Mouse (Mus musculus) ES-E14 (cell line): ENCODE measurements around the gene Stap1. TPM values are rescaled to one million over a fixed set of nuclear protein-coding genes. Genes with fewer than 3 reads are reported as not detected.

ENCODE experiments used
- DNase-seq: peaks from one replicate; pipeline ENCODE4 v3.0.0-alpha.2; 2013; ENCODE audit warnings: low read depth, low spot score
- H3K27ac ChIP-seq: 2 replicates; pipeline ENCODE4 v1.5.1; 2012; ENCODE audit warnings: low read depth, mild to moderate bottlenecking, low read length, moderate library complexity, mixed read lengths; ENCODE audit not compliant: poor library complexity, insufficient read depth, severe bottlenecking
- H3K36me3 ChIP-seq: 2 replicates; pipeline ENCODE4 v1.6.1; 2012; ENCODE audit warnings: mild to moderate bottlenecking, low read length, moderate library complexity, mixed read lengths; ENCODE audit not compliant: control insufficient read depth, poor library complexity, insufficient read depth, severe bottlenecking
- H3K4me1 ChIP-seq, 2 experiments: fragments of 150-350 bp in 1 of 2; sonication (generic) in 1 of 2; 2 replicates each; pipeline ENCODE4 v1.6.1; 2012; ENCODE audit warnings: low read length in 2 of 2, mild to moderate bottlenecking in 1 of 2, mixed read lengths in 1 of 2; ENCODE audit not compliant: control insufficient read depth in 2 of 2, insufficient read depth in 2 of 2, poor library complexity in 1 of 2
- H3K4me3 ChIP-seq, 2 experiments: fragments of 150-350 bp in 1 of 2; sonication (generic) in 1 of 2; 2 replicates each; pipeline ENCODE4 v1.5.1; 2012; ENCODE audit warnings: low read length in 2 of 2, low read depth in 1 of 2, mild to moderate bottlenecking in 1 of 2, mixed read lengths in 1 of 2; ENCODE audit not compliant: insufficient read depth in 1 of 2, poor library complexity in 1 of 2, severe bottlenecking in 1 of 2
- H3K9ac ChIP-seq: 2 replicates; pipeline ENCODE4 v1.6.1; 2012; ENCODE audit warnings: low read depth, mild to moderate bottlenecking, low read length, mixed read lengths; ENCODE audit not compliant: poor library complexity, insufficient read depth, severe bottlenecking
- H3K9me3 ChIP-seq: fragments of 150-350 bp; sonication (generic); 2 replicates; pipeline ENCODE4 v1.6.1; 2012; ENCODE audit warnings: low read depth, mild to moderate bottlenecking, low read length; ENCODE audit not compliant: control insufficient read depth, insufficient read depth
- CHD2 ChIP-seq: IDR thresholded peaks from 2 replicates; pipeline ENCODE4 v1.6.1; 2014; ENCODE audit warnings: mild to moderate bottlenecking, low read depth, low read length, inconsistent platforms
- HCFC1 ChIP-seq: IDR thresholded peaks from 2 replicates; pipeline ENCODE4 v1.6.1; 2012; ENCODE audit warnings: low read length, inconsistent platforms, borderline replicate concordance; ENCODE audit not compliant: insufficient read depth
- MAFK ChIP-seq: IDR thresholded peaks from 2 replicates; pipeline ENCODE4 v1.6.1; 2014; ENCODE audit warnings: mild to moderate bottlenecking, low read depth, low read length, inconsistent platforms; ENCODE audit not compliant: insufficient read depth
- ZC3H11A ChIP-seq: IDR thresholded peaks from 2 replicates; pipeline ENCODE4 v1.6.1; 2012; ENCODE audit warnings: low read depth, mild to moderate bottlenecking, inconsistent platforms, low read length, borderline replicate concordance
- ZNF384 ChIP-seq: IDR thresholded peaks from 2 replicates; pipeline ENCODE4 v1.6.1; 2012; ENCODE audit warnings: low read depth, low read length, inconsistent platforms
- in situ Hi-C, 2 experiments: fragments of 600-800 bp; cut with MboI; formaldehyde crosslinking; loops; one replicate each; pipeline ENCODE4 v1.15.1; 2025; ENCODE audit warnings: low sequenced_read_pairs in 2 of 2, inconsistent platforms in 1 of 2; ENCODE audit not compliant: unreplicated experiment in 2 of 2
- total RNA-seq: library from RNA; depleted of rRNA; stranded (reverse); fragments of 300-350 nt; gene quantifications from 2 replicates; pipeline ENCODE4 v1.2.3, GENCODE M21; 2012; rRNA removed

Stap1 gene
- 0.09 and 0.11 TPM in 2 replicates for total RNA-seq

GRCm38 (mm10) chr5:86071538-86071937, at the start of gene Stap1:
Gene Stap1 (plus strand): TSS chr5:86071746.
- TF ChIP-seq CHD2 = no peak
- Histone ChIP-seq H3K27ac (no peak within 1 kb of the TSS), H3K9me3 (no peaks in the 10 kb centered on the region), H3K4me1 (peaks cover 0 to 3% of the 10 kb centered on the region in 2 experiments; a peak in 1 of 4 replicates), H3K4me3 (no peak within 1 kb of the TSS), H3K9ac (no peak within 1 kb of the TSS), H3K36me3 (no peaks in the 10 kb centered on the region)
- in situ Hi-C loops = no loop called here
- DNase-seq = no peak

- H3K9ac ChIP-seq = no peak overlapping the region
- DNase-seq = no peak
- in situ Hi-C loops = no loop called here
- no peak overlapping the region for H3K27ac ChIP-seq
- H3K36me3 ChIP-seq = no peaks in the 10 kb centered on the region; the same call in 1 of the 2 replicates
- H3K9me3 ChIP-seq = no peaks in the 10 kb centered on the region
- TF ChIP-seq HCFC1 = no peak
- TF ChIP-seq MAFK = no peak
- no peak for TF ChIP-seq ZNF384
- no peak for TF ChIP-seq CHD2
- TF ChIP-seq ZC3H11A = no peak
- no peak overlapping the region for H3K4me3 ChIP-seq
- no peaks in the 10 kb centered on the region for H3K4me1 ChIP-seq
Measured at GRCm38 (mm10) chr5:86029820-86030219, 41.7 kb upstream of the Stap1 start.

- peaks cover 3 to 5% of the 10 kb centered on the region in 2 experiments; a peak in 3 of 4 replicates for H3K4me1 ChIP-seq
- DNase-seq = no peak
Measured at GRCm38 (mm10) chr5:86063501-86063900, 8.0 kb upstream of the Stap1 start.

GRCm38 (mm10) chr5:86065101-86065875, 6.3 kb upstream of the Stap1 start, which contains the start of gene Cenpc1:
Gene Cenpc1 (minus strand): TSS chr5:86065583.
- H3K9ac ChIP-seq = peak within 1 kb of the TSS; percentile 92
- H3K4me1 ChIP-seq = peaks cover 3 to 5% of the 10 kb centered on the region in 2 experiments; a peak in 3 of 4 replicates
- H3K27ac ChIP-seq = peak within 1 kb of the TSS; percentile 92
- H3K9me3 ChIP-seq = no peaks in the 10 kb centered on the region
- H3K4me3 ChIP-seq = peak within 1 kb of the TSS; percentile 84 to 94
- TF ChIP-seq ZNF384 (no peak), HCFC1 (no peak), CHD2 (no peak; the same call in 1 of the 2 replicates), ZC3H11A (no peak), MAFK (no peak)
- no peaks in the 10 kb centered on the region for H3K36me3 ChIP-seq
- peak; percentile 99 for DNase-seq
- in situ Hi-C loops = no loop called here

More at GRCm38 (mm10) chr5:86063501-86063900, 8.0 kb upstream of the Stap1 start:
- H3K9ac ChIP-seq = no peak overlapping the region
- H3K36me3 ChIP-seq = no peaks in the 10 kb centered on the region
- no peaks in the 10 kb centered on the region for H3K9me3 ChIP-seq
- no peak overlapping the region for H3K27ac ChIP-seq
- H3K4me3 ChIP-seq = no peak overlapping the region
- TF ChIP-seq MAFK (no peak), ZNF384 (no peak), ZC3H11A (no peak), HCFC1 (no peak), CHD2 (no peak)
- in situ Hi-C loops = no loop called here
